Mouse (Mus musculus): ENCODE measurements around the gene Lbp. TPM values are rescaled to one million over a fixed set of nuclear protein-coding genes. Genes with fewer than 3 reads are reported as not detected.

Lbp gene
- polyA plus RNA-seq, 1 experiment from 2014 or later, result 4.9 TPM

- DNase-seq (ENCODE audit: low spot score), result no peak
Observed at GRCm38 (mm10) chr2:158308276-158308675, 2.0 kb downstream of the Lbp start.

DNA sequence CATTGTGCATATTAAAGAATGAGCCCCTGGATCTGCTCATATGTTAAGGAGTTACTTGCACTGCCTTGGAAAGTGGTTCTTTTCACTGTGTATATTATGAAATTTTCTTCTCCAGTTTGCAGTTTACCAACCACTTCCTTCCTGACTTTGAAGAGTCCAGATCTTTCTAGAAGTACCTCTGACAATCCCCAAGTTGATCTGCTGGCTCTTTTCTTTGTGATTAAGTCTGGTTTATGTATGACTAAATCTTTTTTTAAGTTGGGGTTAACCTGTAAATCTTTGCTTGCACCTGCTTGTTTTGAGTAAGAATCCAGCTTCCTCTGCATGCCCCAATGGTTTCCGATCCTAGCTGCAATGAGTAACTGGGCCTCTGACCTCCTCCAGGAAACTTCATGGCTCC lies 6.8 kb downstream of the Lbp start:
- DNase-seq (ENCODE audit: low spot score), result peak; percentile 16

DNA sequence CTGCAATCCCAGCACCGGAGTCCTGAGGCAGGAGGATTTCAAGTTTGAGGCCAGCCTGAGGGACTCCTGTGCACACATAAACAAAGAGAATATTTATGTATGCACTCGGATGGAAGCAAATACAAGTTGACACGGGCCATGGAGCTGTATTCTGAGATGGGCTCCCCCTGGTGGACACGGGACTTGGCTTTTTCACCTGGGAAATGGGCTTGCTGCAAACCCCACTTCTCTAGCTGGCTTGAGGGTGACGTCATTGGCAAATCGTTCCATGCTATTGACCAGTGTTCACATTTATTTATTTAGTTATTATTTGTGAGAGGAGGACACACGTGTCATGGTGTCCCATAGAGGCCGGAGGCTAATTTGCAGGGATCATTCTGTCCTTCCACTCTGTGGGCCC lies 10.1 kb downstream of the Lbp start:
- DNase-seq (ENCODE audit: low spot score), result no peak

DNA sequence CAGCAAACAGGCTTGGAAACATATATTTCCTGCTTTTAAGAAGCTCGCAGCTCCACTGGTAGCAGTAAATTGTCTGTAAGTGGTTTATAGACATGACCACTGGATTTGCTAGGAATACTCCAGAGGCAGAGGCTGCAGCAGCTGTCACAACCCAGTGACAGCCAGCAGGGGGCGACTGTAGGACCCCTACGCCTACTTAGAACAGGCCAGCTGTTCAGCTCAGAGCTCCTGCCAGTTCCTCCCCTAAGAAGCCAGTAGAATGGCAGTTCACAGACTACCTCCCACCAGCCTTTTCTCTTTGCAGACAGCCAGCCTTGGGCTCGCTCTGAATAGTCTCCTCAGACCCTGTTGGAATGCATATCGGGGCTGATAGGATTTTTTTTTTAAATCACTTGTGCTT lies 10.7 kb downstream of the Lbp start:
- peak; percentile 66 for DNase-seq (ENCODE audit: low spot score)

DNA sequence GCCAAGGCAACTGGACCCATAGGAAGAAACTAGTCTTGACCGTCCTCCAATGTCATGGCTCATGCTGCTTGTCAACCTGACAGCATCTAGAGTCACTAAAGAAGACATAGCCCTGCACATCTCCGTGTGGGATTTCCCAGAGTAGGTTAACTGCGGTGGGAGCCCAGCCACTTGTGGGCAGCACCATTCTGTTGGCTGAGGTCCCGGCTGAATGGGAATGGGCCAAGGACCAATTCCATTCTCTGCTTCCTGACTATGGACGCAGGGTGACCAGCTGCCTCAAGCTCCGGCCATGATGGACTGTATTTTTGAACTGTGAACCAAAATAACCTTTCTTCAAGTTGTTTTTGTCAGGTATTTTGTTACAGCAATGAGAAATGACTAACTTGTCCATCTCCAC lies 15.3 kb downstream of the Lbp start:
- no peak for DNase-seq (ENCODE audit: low spot score)

GRCm38 (mm10) chr2:158322845-158323244 lies 16.6 kb downstream of the Lbp start:
- peak; percentile 64 for DNase-seq (ENCODE audit: low spot score)

DNA sequence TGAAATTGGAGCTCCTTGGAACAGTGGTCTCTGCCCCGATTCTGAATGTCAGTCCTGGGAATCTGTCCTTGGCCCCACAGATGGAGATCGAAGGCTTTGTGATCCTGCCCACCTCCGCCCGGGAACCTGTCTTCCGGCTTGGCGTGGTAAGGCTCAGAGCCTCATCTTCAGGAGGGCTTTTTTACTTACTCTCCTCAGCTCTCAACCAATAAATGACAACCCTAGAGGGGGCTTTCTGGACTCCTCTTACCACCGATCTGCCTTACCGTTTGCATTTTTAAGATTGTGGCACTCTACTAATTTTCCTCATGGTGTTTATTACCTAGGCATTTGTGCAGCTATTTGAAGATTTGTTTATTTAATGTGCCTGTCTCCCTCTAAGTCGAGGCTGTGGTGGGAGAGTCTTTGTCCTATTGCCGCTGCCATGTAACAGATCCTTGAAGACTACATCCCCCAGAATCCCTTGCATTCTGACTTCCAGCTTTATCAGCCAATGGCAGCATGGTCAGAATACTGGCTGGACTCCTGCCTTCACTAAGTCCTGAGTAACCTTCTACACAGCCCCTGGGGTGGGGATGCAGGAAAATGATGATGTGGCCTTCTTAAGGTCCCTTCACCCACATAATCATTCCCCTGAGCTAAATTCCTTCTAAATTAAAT lies 18.4 kb downstream of the Lbp start:
- DNase-seq (ENCODE audit: low spot score), result no peak

- no peak for DNase-seq (ENCODE audit: low spot score)
Observed at GRCm38 (mm10) chr2:158325609-158326008, 19.3 kb downstream of the Lbp start.

DNA sequence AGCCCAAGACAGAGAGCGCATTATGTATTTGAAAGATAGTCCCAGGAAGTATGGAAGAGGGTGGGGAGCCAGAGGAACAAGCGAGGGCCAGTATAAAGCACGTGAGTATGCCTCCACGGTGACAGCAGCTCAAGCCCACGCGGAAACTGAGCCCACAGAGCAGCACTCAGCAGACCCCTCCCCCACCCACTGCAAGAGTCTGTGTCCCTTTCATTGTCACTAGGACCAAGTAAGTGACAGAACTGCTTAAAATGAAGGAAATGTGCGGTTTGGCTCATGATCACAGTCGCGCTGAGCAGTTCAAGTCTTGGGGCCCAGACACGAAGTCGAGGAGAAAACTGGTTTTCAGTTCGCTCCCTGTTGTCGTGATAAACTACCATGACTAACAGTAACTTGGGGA lies 28.1 kb downstream of the Lbp start:
- DNase-seq (ENCODE audit: low spot score), result no peak

DNA sequence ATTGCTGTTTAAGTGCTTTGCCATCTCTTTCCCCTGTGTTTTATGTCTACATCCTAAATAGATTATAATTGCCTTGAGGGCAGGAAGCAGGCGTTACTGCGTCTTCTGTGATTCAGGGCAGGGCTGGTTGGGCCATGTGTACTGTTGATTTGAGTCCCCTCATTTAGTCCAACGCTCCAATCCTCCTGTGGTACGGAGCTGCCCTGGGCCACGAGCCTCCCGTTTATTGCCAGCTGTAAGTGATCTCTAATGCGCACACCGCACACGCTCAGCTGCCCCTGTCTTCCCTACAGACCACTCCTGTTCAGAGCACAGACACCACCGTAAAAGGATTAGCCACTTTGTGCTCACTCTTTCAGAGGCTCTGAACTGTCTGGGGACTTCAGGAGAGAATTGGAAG lies 31.4 kb downstream of the Lbp start:
- no peak for DNase-seq (ENCODE audit: low spot score)

DNA sequence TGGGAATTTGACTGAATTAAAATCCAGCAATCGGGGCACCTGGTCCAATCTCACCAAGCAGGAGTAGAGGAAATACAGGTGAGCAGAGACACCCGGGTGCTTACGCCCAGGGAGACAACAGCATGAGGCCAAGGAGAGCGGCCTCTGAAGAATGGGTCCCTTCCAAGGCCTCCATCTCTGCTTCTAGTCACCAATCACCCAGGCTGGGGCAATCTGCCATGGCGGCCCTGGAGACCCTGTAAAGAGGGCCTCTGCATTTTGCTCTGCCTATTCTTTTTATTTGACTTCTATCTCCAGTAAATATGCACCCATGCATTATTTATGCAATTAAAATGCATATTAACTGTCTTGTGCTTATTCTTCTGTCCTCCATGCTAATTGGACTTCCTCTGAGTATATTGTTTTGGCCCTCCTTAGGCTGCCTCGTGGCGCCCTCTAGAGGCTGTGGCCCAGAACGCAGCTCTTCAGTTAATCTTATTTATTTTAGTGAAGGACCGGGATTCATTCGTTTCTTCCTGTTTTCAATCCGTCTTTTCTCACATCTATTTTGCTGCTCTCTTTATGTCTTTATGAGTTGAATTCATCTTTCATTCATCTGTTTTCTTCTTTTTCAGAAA lies 33.8 kb downstream of the Lbp start:
- peak; percentile 65 for DNase-seq (ENCODE audit: low spot score)

- no peak for DNase-seq (ENCODE audit: low spot score)
Observed at GRCm38 (mm10) chr2:158341324-158341723, 35.0 kb downstream of the Lbp start.

DNA sequence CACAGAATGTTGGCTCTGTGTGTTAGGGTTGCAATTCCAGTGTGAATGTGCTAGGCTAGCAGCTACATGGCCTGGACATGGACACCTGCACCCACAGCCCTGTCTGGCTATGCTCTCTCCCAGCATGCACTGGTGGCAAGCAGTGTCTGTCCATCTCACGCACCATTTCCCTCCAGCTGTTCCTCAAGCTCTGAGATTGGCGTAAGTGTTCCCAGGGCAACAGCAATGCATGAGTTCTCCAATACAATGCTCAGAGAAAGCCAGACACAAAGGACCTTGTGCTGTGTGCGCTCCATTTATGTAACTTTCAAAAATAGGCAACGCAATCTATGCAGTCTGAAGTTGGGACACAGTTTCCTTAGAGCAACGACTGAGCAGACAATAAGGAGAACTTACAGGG lies 37.2 kb downstream of the Lbp start:
- no peak for DNase-seq (ENCODE audit: low spot score)

DNA sequence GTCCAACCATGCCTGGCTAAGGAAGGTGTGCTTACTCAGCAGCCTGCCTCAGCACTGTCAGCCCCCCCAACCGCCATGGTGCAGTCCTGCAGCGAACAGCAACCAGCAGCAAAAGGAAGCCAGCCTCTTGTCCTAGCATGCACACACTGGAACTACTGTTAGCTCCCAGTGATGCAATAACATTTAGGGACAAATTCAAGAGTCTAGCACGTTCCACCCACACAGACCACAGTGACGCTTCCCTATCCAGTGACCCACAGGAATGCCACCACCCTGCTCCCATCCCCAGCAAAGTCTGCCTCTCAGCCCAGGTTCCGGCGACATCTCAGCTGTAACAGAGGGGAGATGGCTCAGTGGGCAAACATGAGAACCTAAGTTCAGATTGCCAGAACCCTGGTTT lies 40.2 kb downstream of the Lbp start:
- no peak for DNase-seq (ENCODE audit: low spot score)

DNA sequence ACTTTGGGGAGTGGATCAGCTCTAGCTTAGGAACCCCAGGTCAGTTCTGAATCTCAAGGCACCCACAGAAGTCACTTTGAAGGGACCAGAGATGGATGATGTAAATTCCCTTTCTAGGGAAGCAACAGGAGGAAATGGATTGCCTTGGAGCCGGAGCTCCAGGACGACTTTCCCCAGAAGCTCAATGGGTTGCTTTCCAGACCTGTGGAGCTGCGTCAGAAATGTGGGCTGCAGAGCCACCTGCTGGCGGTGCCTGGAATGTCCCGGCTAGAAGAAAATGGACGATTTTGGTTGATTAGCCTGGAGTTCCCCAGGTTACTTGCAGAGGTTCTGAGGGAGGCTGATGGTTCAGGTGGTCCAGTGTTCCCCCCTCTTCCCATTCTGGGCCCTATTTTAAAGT lies 41.6 kb downstream of the Lbp start:
- DNase-seq (ENCODE audit: low spot score), result peak; percentile 58

- DNase-seq (ENCODE audit: low spot score), result no peak
Observed at GRCm38 (mm10) chr2:158352801-158353520, 46.7 kb downstream of the Lbp start.

- no peak for DNase-seq (ENCODE audit: low spot score)
Observed at GRCm38 (mm10) chr2:158354348-158355114, 48.2 kb downstream of the Lbp start.

DNA sequence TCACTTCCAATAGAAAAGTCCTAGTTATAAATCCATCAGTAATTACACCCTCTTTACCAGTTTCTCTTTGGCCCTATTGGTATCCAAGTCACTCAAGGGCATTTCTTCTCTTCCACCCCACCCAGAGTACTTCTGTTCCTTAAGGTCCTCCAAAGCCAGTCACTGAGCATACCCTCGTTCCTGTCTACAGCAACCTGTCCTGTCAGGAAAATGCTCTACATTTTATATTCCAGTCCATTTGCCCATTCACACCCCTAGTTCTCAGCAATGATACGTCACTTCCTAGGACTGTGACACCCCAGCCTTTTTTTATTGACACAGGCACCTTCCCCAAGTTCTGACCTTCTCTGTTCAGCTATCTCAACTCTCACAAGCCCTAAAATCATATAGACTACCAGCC lies 48.9 kb downstream of the Lbp start:
- no peak for DNase-seq (ENCODE audit: low spot score)

GRCm38 (mm10) chr2:158356121-158356520 lies 49.8 kb downstream of the Lbp start:
- DNase-seq (ENCODE audit: low spot score), result no peak

- no peak for DNase-seq (ENCODE audit: low spot score)
Observed at GRCm38 (mm10) chr2:158359757-158360620, 53.7 kb downstream of the Lbp start.
